Mouse (Mus musculus) erythroblast, embryonic 14.5 days (primary cell): ENCODE results near the gene Atxn1.

Source experiments
- GATA1 ChIP-seq: IDR thresholded peaks from 2 replicates; pipeline ENCODE4 v1.6.1; 2012; ENCODE audit warnings: low read length, inconsistent platforms, mixed read lengths
- TAL1 ChIP-seq: IDR thresholded peaks from 3 replicates; pipeline ENCODE4 v1.6.1; 2012; ENCODE audit warnings: low read length, inconsistent platforms, mixed read lengths

DNA sequence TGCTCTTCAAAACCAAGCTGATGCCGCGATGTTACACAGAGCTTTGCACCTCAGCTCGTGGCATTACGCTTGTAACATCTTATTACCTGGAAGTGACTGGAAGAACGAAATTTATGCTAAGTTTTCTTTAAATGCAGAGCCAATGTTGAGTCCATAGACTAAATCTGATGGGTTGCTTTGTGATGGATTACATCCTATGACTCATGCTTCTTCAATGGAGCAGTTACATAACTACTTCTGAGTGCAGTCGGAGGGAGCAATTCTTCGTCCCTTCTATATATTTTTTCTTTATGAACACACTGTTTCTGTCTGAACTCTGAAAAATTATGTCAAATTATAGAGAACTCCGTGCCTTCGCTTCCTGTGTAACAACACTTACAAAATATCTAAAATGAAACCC is 28.1 kb upstream of the Atxn1 start:
- TF ChIP-seq GATA1 = no peak
- no peak for TF ChIP-seq TAL1
